ENCODE assay signal across 23 mouse cellular contexts in the genomic region with DNA sequence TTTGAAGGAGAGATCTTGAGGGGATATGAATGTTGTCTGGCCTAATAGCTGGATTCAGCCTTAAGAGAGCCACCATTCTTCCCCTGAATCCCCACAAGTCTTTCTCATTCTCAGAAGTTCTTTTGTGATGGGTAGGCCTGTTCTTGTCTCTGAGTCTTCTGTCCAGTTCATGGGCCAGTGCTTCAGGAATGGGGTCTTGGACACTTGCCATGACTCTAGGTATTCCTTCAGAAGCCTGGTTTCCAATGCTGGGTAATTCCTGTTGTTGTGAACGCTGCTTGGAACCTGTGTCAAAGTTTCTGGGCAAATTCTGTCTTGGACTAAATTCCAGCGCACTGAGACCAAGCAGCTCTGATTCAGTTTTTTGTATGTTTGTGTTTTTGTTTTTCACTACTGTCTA.
"Had no signal": no experiment of that assay in that cellular context is flagged by ENCODE, and none has a peak within 500 bp of the region (broad histone marks: within the 10 kb centered on the region; RNA-seq: fewer than 3 reads in every experiment).

No protein-coding gene starts in this region.

- H3K27ac ChIP-seq: heart, embryonic 10.5 days; hindbrain, embryonic 10.5 days; hindbrain, embryonic 12.5 days; hindbrain, embryonic 14.5 days; layer of hippocampus, adult 2 months; limb, embryonic 13.5 days; limb, embryonic 15.5 days; liver, embryonic 12.5 days; liver, embryonic 14.5 days had no signal

- DNase-seq: forebrain, postnatal 0 days; gastrocnemius, postnatal 25 days; heart, adult 18-20 months; heart, postnatal 10 days; heart, postnatal 4 days; kidney, postnatal 10 days; kidney, postnatal 4 days; layer of hippocampus, postnatal 36 days; left cerebral cortex, postnatal 4 days; lung, adult 18-20 months had no signal

- H3K9me3 ChIP-seq: heart, embryonic 10.5 days; heart, embryonic 12.5 days; hindbrain, embryonic 12.5 days; limb, embryonic 15.5 days; liver, embryonic 12.5 days had no signal

- H3K4me3 ChIP-seq: heart, embryonic 10.5 days; heart, embryonic 12.5 days; hindbrain, embryonic 10.5 days; hindbrain, embryonic 12.5 days; layer of hippocampus, adult 2 months; limb, embryonic 13.5 days; limb, embryonic 15.5 days; liver, embryonic 12.5 days had no signal

- H3K9ac ChIP-seq: forebrain, postnatal 0 days; heart, embryonic 12.5 days; hindbrain, embryonic 12.5 days; hindbrain, embryonic 14.5 days; limb, embryonic 13.5 days; limb, embryonic 15.5 days; liver, embryonic 12.5 days; liver, embryonic 14.5 days had no signal

- ATAC-seq: forebrain, postnatal 0 days; hindbrain, embryonic 16.5 days; inflammation-experienced regulatory T-cells, adult 6 months; intestine, embryonic 16.5 days; liver, embryonic 12.5 days had no signal

- H3K4me1 ChIP-seq: heart, embryonic 10.5 days; heart, embryonic 12.5 days; hindbrain, embryonic 12.5 days; limb, embryonic 13.5 days; liver, embryonic 12.5 days had no signal

- H3K27me3 ChIP-seq: heart, embryonic 12.5 days; hindbrain, embryonic 12.5 days; limb, embryonic 13.5 days; limb, embryonic 15.5 days; liver, embryonic 12.5 days had no signal

- H3K36me3 ChIP-seq: heart, embryonic 10.5 days; heart, embryonic 12.5 days; hindbrain, embryonic 10.5 days; hindbrain, embryonic 12.5 days; limb, embryonic 13.5 days; limb, embryonic 15.5 days; liver, embryonic 12.5 days had no signal

- H3K4me2 ChIP-seq: heart, embryonic 12.5 days; hindbrain, embryonic 12.5 days; hindbrain, embryonic 14.5 days; limb, embryonic 13.5 days; limb, embryonic 15.5 days; liver, embryonic 12.5 days had no signal
